ENCODE assay signal across 8 mouse cellular contexts in the genomic region with DNA sequence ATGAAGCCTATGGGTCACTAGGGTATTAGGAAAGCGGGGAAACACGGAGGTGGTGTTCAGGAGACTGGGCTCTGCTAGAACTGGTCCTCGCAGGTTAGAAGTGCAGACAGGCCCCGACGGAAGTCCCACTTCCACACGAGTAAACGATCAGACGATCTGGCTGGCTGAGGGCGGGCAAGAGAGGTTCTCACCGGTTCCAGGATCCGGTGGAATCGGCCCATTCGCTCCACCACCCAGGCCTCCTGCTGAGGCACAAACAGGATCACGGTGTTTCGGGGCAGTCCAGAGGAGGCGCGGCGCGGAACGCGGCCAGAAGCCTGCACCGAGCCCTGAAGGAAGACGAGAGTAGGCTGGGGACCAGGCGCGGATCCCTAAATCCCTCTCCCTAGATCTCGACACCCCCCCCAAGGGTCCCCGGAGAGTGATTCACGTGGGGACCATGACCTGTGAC. TPM values are rescaled to one million over a fixed set of nuclear protein-coding genes. Genes with fewer than 3 reads are reported as not detected.
DNase-seq lines count a peak whose midpoint lies in the region; ATAC-seq lines count a peak whose summit lies in the region.

No protein-coding gene starts in this region.

- ATAC-seq in lung, embryonic 15.5 days (ENCODE audit: borderline replicate concordance, extremely low read depth, low FRiP score, low TSS enrichment), result peak; percentile 43; the same call in 1 of the 2 replicates
- ATAC-seq in forebrain, embryonic 15.5 days (replicated peaks), result peak; percentile 64

- H3K4me3 ChIP-seq in lung, embryonic 15.5 days, result peak overlapping the region; percentile 73
- H3K4me3 ChIP-seq in forebrain, embryonic 15.5 days, result peak overlapping the region; percentile 64
- peak overlapping the region; percentile 79 for H3K4me3 ChIP-seq in limb, embryonic 10.5 days

- H3K4me2 ChIP-seq in lung, embryonic 15.5 days, result peak overlapping the region; percentile 72
- H3K4me2 ChIP-seq in forebrain, embryonic 15.5 days (replicated peaks), result peak overlapping the region; percentile 71

- no peaks in the 10 kb centered on the region for H3K27me3 ChIP-seq in lung, embryonic 15.5 days
- H3K27me3 ChIP-seq in forebrain, embryonic 15.5 days, result no peaks in the 10 kb centered on the region
- H3K27me3 ChIP-seq in limb, embryonic 10.5 days (ENCODE audit: low read depth, poor library complexity, severe bottlenecking), result no peaks in the 10 kb centered on the region

- no peaks in the 10 kb centered on the region for H3K9me3 ChIP-seq in lung, embryonic 15.5 days
- no peaks in the 10 kb centered on the region for H3K9me3 ChIP-seq in forebrain, embryonic 15.5 days
- no peaks in the 10 kb centered on the region for H3K9me3 ChIP-seq in limb, embryonic 10.5 days (replicated peaks)

- peaks cover 19% of the 10 kb centered on the region for H3K4me1 ChIP-seq in lung, embryonic 15.5 days
- peaks cover 21% of the 10 kb centered on the region for H3K4me1 ChIP-seq in forebrain, embryonic 15.5 days
- peaks cover 22% of the 10 kb centered on the region for H3K4me1 ChIP-seq in limb, embryonic 10.5 days

- peaks cover 44% of the 10 kb centered on the region for H3K36me3 ChIP-seq in lung, embryonic 15.5 days
- peaks cover 64% of the 10 kb centered on the region for H3K36me3 ChIP-seq in forebrain, embryonic 15.5 days
- peaks cover 59% of the 10 kb centered on the region for H3K36me3 ChIP-seq in limb, embryonic 10.5 days

- H3K9ac ChIP-seq in lung, embryonic 15.5 days, result peak overlapping the region; percentile 89
- H3K9ac ChIP-seq in forebrain, embryonic 15.5 days (replicated peaks), result peak overlapping the region; percentile 82

- WGBS in lung, embryonic 15.5 days, result under 1% methylated on average over 28 of the region's 28 CpGs
- WGBS in forebrain, embryonic 15.5 days, result 3% methylated on average over 28 of the region's 28 CpGs
- WGBS in limb, embryonic 10.5 days, result 2% methylated on average over 28 of the region's 28 CpGs

- no peak for DNase-seq in lung, postnatal 25 days (ENCODE audit: low spot score)
- DNase-seq in T-cell, adult 2 months (ENCODE audit: low spot score), result peak; percentile 39
- DNase-seq in limb, embryonic 10.5 days (ENCODE audit: low spot score), result peak; percentile 67
- DNase-seq in naive thymus-derived CD4-positive, alpha-beta T cell, adult 2 months (ENCODE audit: low read depth), result peak; percentile 53
- DNase-seq in cerebellum, adult 9-11 months, result no peak
- no peak for DNase-seq in frontal cortex, postnatal 10 days (ENCODE audit: low spot score in 2 of 2)

- H3K27ac ChIP-seq in lung, embryonic 15.5 days, result peak overlapping the region; percentile 85
- peak overlapping the region; percentile 90 for H3K27ac ChIP-seq in forebrain, embryonic 15.5 days (replicated peaks)
- H3K27ac ChIP-seq in limb, embryonic 10.5 days, result peak overlapping the region; percentile 94

RNA-seq across cellular contexts. Expression of a gene that starts 0.7 kb away (rescaled TPM):
- polyA plus RNA-seq in lung, embryonic 15.5 days (2015; fragmentation: Nextera tagmentation; extraction: Ambion mirVana), result 321 and 331 TPM in 2 replicates
- 259 and 263 TPM in 2 replicates for polyA plus RNA-seq in forebrain, embryonic 15.5 days (2015; fragmentation: Nextera tagmentation; extraction: Ambion mirVana)
- 484 and 538 TPM in 2 replicates for polyA plus RNA-seq in limb, embryonic 10.5 days (2016; fragmentation: Nextera tagmentation; extraction: Ambion mirVana)

RNA-seq across cellular contexts. Expression of a gene that starts 5.2 kb away (rescaled TPM):
- 19.0 and 22.1 TPM in 2 replicates for polyA plus RNA-seq in lung, embryonic 15.5 days (2015; fragmentation: Nextera tagmentation; extraction: Ambion mirVana)
- 23.2 and 23.8 TPM in 2 replicates for polyA plus RNA-seq in forebrain, embryonic 15.5 days (2015; fragmentation: Nextera tagmentation; extraction: Ambion mirVana)
- 21.7 and 27.5 TPM in 2 replicates for polyA plus RNA-seq in limb, embryonic 10.5 days (2016; fragmentation: Nextera tagmentation; extraction: Ambion mirVana)

RNA-seq across cellular contexts. Expression of a gene that starts 15.2 kb away (rescaled TPM):
- polyA plus RNA-seq in lung, embryonic 15.5 days (2015; fragmentation: Nextera tagmentation; extraction: Ambion mirVana), result 10.6 and 11.2 TPM in 2 replicates
- polyA plus RNA-seq in forebrain, embryonic 15.5 days (2015; fragmentation: Nextera tagmentation; extraction: Ambion mirVana), result 44.8 and 45.3 TPM in 2 replicates
- polyA plus RNA-seq in limb, embryonic 10.5 days (2016; fragmentation: Nextera tagmentation; extraction: Ambion mirVana), result 6.6 and 8.5 TPM in 2 replicates

RNA-seq across cellular contexts. Expression of a gene that starts 20.5 kb away (rescaled TPM):
- 20.8 and 20.9 TPM in 2 replicates for polyA plus RNA-seq in lung, embryonic 15.5 days (2015; fragmentation: Nextera tagmentation; extraction: Ambion mirVana)
- 28.1 and 29.9 TPM in 2 replicates for polyA plus RNA-seq in forebrain, embryonic 15.5 days (2015; fragmentation: Nextera tagmentation; extraction: Ambion mirVana)
- polyA plus RNA-seq in limb, embryonic 10.5 days (2016; fragmentation: Nextera tagmentation; extraction: Ambion mirVana), result 25.5 and 26.8 TPM in 2 replicates

RNA-seq across cellular contexts. Expression of a gene that starts 27.9 kb away (rescaled TPM):
- polyA plus RNA-seq in lung, embryonic 15.5 days (2015; fragmentation: Nextera tagmentation; extraction: Ambion mirVana), result 5.5 and 7.3 TPM in 2 replicates
- 17.9 and 18.7 TPM in 2 replicates for polyA plus RNA-seq in forebrain, embryonic 15.5 days (2015; fragmentation: Nextera tagmentation; extraction: Ambion mirVana)
- polyA plus RNA-seq in limb, embryonic 10.5 days (2016; fragmentation: Nextera tagmentation; extraction: Ambion mirVana), result 0.92 and 2.1 TPM in 2 replicates

Comparison
In these comparisons a context has a peak if more than half of its experiments do, and no peak if none do; other contexts are left out.
1. DNase-seq: peak in T-cell, adult 2 months (single experiment), limb, embryonic 10.5 days (single experiment) and naive thymus-derived CD4-positive, alpha-beta T cell, adult 2 months (single experiment); none in lung, postnatal 25 days (single experiment), cerebellum, adult 9-11 months (single experiment) and frontal cortex, postnatal 10 days (0 of 2).
2. Peak in every context shown above with its lines, with median percentiles within 50 percentile points of each other: H3K27ac ChIP-seq and H3K4me3 ChIP-seq.